ENCODE assay signal across 26 mouse cellular contexts in genomic region chr10:88288061-88288460, GRCm38 (mm10).
DNase-seq lines count a peak whose midpoint lies in the region; ATAC-seq lines count a peak whose summit lies in the region.
"Had no signal": no experiment of that assay in that cellular context is flagged by ENCODE, and none has a peak within 500 bp of the region (broad histone marks: within the 10 kb centered on the region; RNA-seq: fewer than 3 reads in every experiment).

No protein-coding gene starts in this region.

- no peaks in the 10 kb centered on the region for H3K4me1 ChIP-seq in midbrain, embryonic 15.5 days
- H3K4me1 ChIP-seq: embryonic facial prominence, embryonic 15.5 days; forebrain, embryonic 10.5 days; forebrain, embryonic 12.5 days had no signal

- no peak overlapping the region for H3K27ac ChIP-seq in midbrain, embryonic 15.5 days
- H3K27ac ChIP-seq: embryonic facial prominence, embryonic 13.5 days; embryonic facial prominence, embryonic 15.5 days; forebrain, embryonic 10.5 days; forebrain, embryonic 12.5 days had no signal

- DNase-seq in adrenal gland, adult (ENCODE audit: inconsistent age in 2 of 2, low spot score in 1 of 2) = peak; percentile 32 to 78
- DNase-seq in adrenal gland, postnatal 25 days = no peak
- DNase-seq in heart, adult 11 months = peak; percentile 87
- no peak for DNase-seq in heart, postnatal 10 days
- DNase-seq in adrenal gland, postnatal 14 days = peak; percentile 32
- no peak for DNase-seq in cerebellum, postnatal 10 days
- DNase-seq: B cell, adult 2 months; cerebellum, adult 11-12 months; cerebellum, adult 2 months; cerebellum, adult 9-10 months; cerebellum, postnatal 14 days; cerebellum, postnatal 36 days; embryo, embryonic 11 days had no signal

- H3K9me3 ChIP-seq in midbrain, embryonic 15.5 days = no peaks in the 10 kb centered on the region
- H3K9me3 ChIP-seq: embryonic facial prominence, embryonic 13.5 days; embryonic facial prominence, embryonic 15.5 days; forebrain, embryonic 10.5 days; forebrain, embryonic 12.5 days; G1E had no signal

- WGBS in midbrain, embryonic 15.5 days = 94% methylated on average over 10 of the region's 10 CpGs

- no peak overlapping the region for H3K4me3 ChIP-seq in midbrain, embryonic 15.5 days
- H3K4me3 ChIP-seq: embryonic facial prominence, embryonic 13.5 days; embryonic facial prominence, embryonic 15.5 days; erythroblast, embryonic 14.5 days; forebrain, embryonic 10.5 days; forebrain, embryonic 12.5 days had no signal

- no peak overlapping the region for H3K9ac ChIP-seq in midbrain, embryonic 15.5 days
- H3K9ac ChIP-seq: embryonic facial prominence, embryonic 13.5 days; embryonic facial prominence, embryonic 15.5 days; forebrain, embryonic 12.5 days had no signal

- ATAC-seq in midbrain, embryonic 15.5 days (replicated peaks) = no peak
- ATAC-seq: activated CD4-positive, CD25-positive, alpha-beta regulatory T cell, adult 4 months; CD4-positive, CD25-positive, alpha-beta regulatory T cell, adult 4 months; forebrain, embryonic 14.5 days; forebrain, embryonic 16.5 days; Patski had no signal

- H3K27me3 ChIP-seq in midbrain, embryonic 15.5 days (replicated peaks) = no peaks in the 10 kb centered on the region
- H3K27me3 ChIP-seq: CH12.LX; embryonic facial prominence, embryonic 13.5 days; embryonic facial prominence, embryonic 15.5 days; forebrain, embryonic 12.5 days; Patski had no signal

- no peak overlapping the region for H3K4me2 ChIP-seq in midbrain, embryonic 15.5 days
- H3K4me2 ChIP-seq: embryonic facial prominence, embryonic 13.5 days; embryonic facial prominence, embryonic 15.5 days; forebrain, embryonic 12.5 days had no signal

- intact Hi-C loops in heart, postnatal 10 days (cut with DNase I) = no loop called here

- no peaks in the 10 kb centered on the region for H3K36me3 ChIP-seq in midbrain, embryonic 15.5 days (replicated peaks)
- H3K36me3 ChIP-seq: embryonic facial prominence, embryonic 13.5 days; embryonic facial prominence, embryonic 15.5 days; forebrain, embryonic 10.5 days; forebrain, embryonic 12.5 days; G1E had no signal

Comparison
In these comparisons a context has a peak if more than half of its experiments do, and no peak if none do; other contexts are left out.
1. DNase-seq: peak in adrenal gland, adult (2 of 2), heart, adult 11 months (single experiment) and adrenal gland, postnatal 14 days (single experiment); none in adrenal gland, postnatal 25 days (single experiment), heart, postnatal 10 days (0 of 2) and cerebellum, postnatal 10 days (0 of 2).